Mouse (Mus musculus): Measurements from ENCODE around the gene Mup4. TPM values are rescaled to one million over a fixed set of nuclear protein-coding genes. Genes with fewer than 3 reads are reported as not detected.
"Not testable (repeated sequence)": the region's sequence is repeated elsewhere in the genome, so short reads cannot be mapped to it uniquely, and the experiment has no call there.

The Mup4 gene
- total RNA-seq (2014; rRNA removed) (not detected in 2 replicates), polyA plus RNA-seq (2015; fragmentation: Nextera tagmentation; extraction: Ambion mirVana) (not detected in 2 replicates)

DNA sequence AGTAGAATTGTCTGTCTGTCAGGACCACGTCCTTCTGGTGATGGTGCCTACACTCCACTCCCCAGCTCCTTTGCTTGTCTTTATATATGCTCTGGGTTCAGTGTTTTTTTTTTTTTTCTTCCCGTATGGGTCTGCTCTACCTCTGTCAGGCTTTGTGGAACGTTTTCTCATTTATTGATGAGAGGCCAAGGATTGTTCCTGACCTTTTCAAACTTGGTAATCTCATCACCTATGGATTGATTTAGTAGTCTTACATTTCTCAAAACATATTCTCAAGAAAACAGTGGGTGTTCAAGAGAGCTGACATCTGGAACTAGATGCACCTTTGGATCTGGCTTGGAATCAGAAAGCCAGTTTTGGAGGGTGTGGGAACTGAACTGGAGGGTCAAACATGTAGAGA, at the start of gene Mup4:
Mup4 (minus strand) TSS at position 101 of the 400 bp plus-strand sequence.
- 78% methylated on average over 3 of the region's 3 CpGs for WGBS
- Histone ChIP-seq H3K9ac (replicated peaks; ENCODE audit: low read length) (no peak within 1 kb of the TSS), H3K36me3 (ENCODE audit: insufficient read depth, low read length) (no peaks in the 10 kb centered on the region), H3K27me3 (ENCODE audit: insufficient read depth, low read length) (no peaks in the 10 kb centered on the region), H3K4me1 (ENCODE audit: insufficient read depth, low read length) (no peaks in the 10 kb centered on the region), H3K4me3 (ENCODE audit: low read length) (no peak within 1 kb of the TSS), H3K27ac (no peak within 1 kb of the TSS), H3K4me2 (ENCODE audit: low read depth, low read length) (no peak within 1 kb of the TSS), H3K9me3 (ENCODE audit: low read length) (no peaks in the 10 kb centered on the region)
- no peak for TF ChIP-seq CTCF (IDR thresholded peaks at IDR 0.05; ENCODE audit: low read depth)
- DNase-seq (ENCODE audit: low spot score) (no peak), ATAC-seq (no peak)

GRCm38 (mm10) chr4:59997894-59998293, 37.4 kb upstream of the Mup4 start:
- not testable (repeated sequence) for H3K9me3 ChIP-seq (ENCODE audit: low read length); H3K4me3 ChIP-seq (ENCODE audit: low read length); H3K4me1 ChIP-seq (ENCODE audit: insufficient read depth, low read length); DNase-seq (ENCODE audit: low spot score); H3K27ac ChIP-seq; H3K9ac ChIP-seq (replicated peaks; ENCODE audit: low read length); ATAC-seq; H3K4me2 ChIP-seq (ENCODE audit: low read depth, low read length); H3K27me3 ChIP-seq (ENCODE audit: insufficient read depth, low read length); H3K36me3 ChIP-seq (ENCODE audit: insufficient read depth, low read length)

DNA sequence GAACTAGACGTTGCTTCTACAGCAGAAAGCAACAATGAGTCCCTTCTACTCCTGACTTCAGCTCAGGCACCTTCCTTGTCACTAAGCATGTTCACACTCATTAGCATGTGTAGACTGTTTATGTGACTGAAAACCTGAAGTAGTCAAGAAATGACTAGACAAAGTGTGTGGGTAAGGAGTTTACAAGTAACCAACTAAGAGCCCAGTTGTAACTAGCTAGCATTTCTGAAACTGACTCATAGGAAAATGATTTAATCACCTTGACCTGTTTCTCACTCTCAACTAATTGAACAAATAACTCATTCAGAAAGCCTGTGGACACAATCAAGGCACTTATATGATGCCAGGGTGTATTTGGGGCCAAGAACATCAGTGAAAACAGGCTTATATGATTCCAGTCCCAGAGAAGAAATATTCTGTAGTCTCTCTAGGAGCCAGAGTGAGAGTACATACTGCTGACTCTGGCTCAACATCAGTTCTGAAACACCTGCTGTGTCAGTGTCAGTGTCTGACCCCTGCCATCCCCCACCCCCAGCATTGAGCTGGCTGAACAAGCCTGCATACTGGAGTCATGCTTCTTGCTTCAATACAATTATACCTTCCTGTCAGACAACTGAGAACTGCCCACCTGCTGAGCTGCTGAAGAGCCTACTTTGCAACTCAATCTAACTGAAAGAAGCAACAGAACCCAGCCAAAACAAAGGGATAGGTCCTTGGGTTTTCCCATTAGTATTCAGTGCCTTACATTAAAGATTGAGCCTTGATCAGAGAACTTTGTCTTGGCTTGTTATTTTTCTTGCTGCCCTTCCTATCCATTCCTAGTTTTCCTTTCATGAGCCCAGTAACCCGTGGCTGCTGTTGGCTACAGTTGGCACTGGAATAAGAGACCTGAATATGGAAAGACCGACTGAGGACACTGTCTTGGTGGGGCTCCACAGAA, 3.2 kb upstream of the Mup4 start, which contains the start of gene Mup6:
Mup6 (plus strand) TSS at position 890 of the 940 bp plus-strand sequence.
- 13% methylated on average over 3 of the region's 3 CpGs for WGBS
- Histone ChIP-seq H3K4me1 (ENCODE audit: insufficient read depth, low read length) (no peaks in the 10 kb centered on the region), H3K4me3 (ENCODE audit: low read length) (no peak within 1 kb of the TSS), H3K27ac (no peak within 1 kb of the TSS), H3K4me2 (ENCODE audit: low read depth, low read length) (no peak within 1 kb of the TSS), H3K9me3 (ENCODE audit: low read length) (no peaks in the 10 kb centered on the region), H3K36me3 (ENCODE audit: insufficient read depth, low read length) (no peaks in the 10 kb centered on the region), H3K9ac (replicated peaks; ENCODE audit: low read length) (no peak within 1 kb of the TSS), H3K27me3 (ENCODE audit: insufficient read depth, low read length) (no peaks in the 10 kb centered on the region)
- ATAC-seq = no peak
- no peak for DNase-seq (ENCODE audit: low spot score)
- TF ChIP-seq CTCF (IDR thresholded peaks at IDR 0.05; ENCODE audit: low read depth) = no peak

GRCm38 (mm10) chr4:59937543-59937942, 23.0 kb downstream of the Mup4 start:
- no peak for TF ChIP-seq CTCF (IDR thresholded peaks at IDR 0.05; ENCODE audit: low read depth)
- DNase-seq (ENCODE audit: low spot score) = no peak
- no peak for ATAC-seq
- H3K9me3 ChIP-seq (ENCODE audit: low read length) = no peaks in the 10 kb centered on the region
- no peak overlapping the region for H3K27ac ChIP-seq
- WGBS = 76% methylated on average over 2 of the region's 2 CpGs
- no peaks in the 10 kb centered on the region for H3K4me1 ChIP-seq (ENCODE audit: insufficient read depth, low read length)
- H3K4me2 ChIP-seq (ENCODE audit: low read depth, low read length) = no peak overlapping the region
- no peaks in the 10 kb centered on the region for H3K36me3 ChIP-seq (ENCODE audit: insufficient read depth, low read length)
- no peak overlapping the region for H3K4me3 ChIP-seq (ENCODE audit: low read length)
- H3K9ac ChIP-seq (replicated peaks; ENCODE audit: low read length) = no peak overlapping the region
- H3K27me3 ChIP-seq (ENCODE audit: insufficient read depth, low read length) = no peaks in the 10 kb centered on the region

DNA sequence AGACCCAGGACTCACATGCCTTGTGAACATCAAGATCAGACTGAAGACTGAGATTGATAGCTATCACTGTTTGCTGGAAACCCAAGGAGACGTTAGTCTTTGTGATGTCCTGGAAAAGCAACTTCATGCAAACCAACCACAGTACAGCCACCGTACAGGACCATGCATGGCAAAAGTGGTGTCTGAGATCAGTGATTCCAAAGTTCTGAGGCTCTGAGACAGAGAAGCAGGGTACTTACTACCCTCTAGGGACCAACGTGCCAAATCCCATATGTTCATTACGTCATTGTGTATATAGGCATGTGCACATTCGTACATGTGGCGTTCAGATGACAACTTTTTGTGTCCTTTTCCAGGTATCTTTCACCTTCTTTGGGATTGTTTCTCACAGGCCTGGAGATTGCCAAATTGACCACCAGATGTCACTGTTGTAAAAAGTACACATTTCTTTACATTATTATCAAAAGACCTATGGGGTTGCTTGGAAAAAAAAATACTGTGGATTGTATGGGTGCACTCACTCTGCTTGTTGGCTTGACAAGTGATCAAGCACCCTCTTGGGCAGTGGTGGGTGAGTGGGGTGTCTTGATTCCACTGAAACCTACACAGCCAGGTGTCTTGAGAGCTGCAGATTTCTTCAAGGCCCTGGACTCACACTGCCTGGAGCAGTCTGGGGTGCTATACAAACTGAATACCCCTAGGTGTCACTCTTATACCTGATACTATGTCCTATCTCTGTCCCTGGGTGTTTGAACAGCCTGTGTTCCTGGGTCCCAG, 27.8 kb downstream of the Mup4 start:
- DNase-seq (ENCODE audit: low spot score) = peak; percentile 70

DNA sequence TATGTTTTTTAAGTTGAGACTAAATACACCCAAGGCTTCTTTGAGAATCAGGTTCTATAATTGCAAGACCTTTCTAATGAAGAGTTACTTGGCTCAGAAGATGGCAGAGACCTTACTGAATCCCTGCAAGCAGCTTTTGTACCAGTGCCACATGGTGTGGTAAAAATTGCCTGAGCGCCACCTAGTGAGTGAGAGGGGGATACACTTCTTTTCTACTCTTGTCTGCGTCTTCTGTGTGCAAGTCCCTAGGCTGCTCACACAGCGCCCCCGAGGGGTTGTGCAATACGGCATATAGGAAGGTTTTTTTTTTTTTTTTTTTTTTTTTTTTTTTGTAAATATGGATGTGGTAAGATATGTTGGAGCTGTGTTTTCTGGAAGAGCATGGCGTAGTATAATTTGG, 32.2 kb downstream of the Mup4 start:
- DNase-seq (ENCODE audit: low spot score) = peak; percentile 71
- Histone ChIP-seq H3K4me2 (ENCODE audit: low read depth, low read length) (no peak overlapping the region), H3K4me3 (ENCODE audit: low read length) (no peak overlapping the region), H3K36me3 (ENCODE audit: insufficient read depth, low read length) (no peaks in the 10 kb centered on the region), H3K9me3 (ENCODE audit: low read length) (no peaks in the 10 kb centered on the region), H3K9ac (replicated peaks; ENCODE audit: low read length) (no peak overlapping the region), H3K4me1 (ENCODE audit: insufficient read depth, low read length) (no peaks in the 10 kb centered on the region), H3K27me3 (ENCODE audit: insufficient read depth, low read length) (no peaks in the 10 kb centered on the region), H3K27ac (no peak overlapping the region)
- ATAC-seq = peak; percentile 73
- TF ChIP-seq CTCF (IDR thresholded peaks at IDR 0.05; ENCODE audit: low read depth) = peak; percentile 69
- WGBS = 23% methylated on average over 6 of the region's 6 CpGs

More for the DNA sequence above, 27.8 kb downstream of the Mup4 start:
- 58% methylated on average over 6 of the region's 6 CpGs for WGBS
- H3K4me3 ChIP-seq (ENCODE audit: low read length) = no peak overlapping the region
- H3K27ac ChIP-seq = no peak overlapping the region
- H3K4me2 ChIP-seq (ENCODE audit: low read depth, low read length) = no peak overlapping the region
- peak; percentile 93 for ATAC-seq
- H3K9me3 ChIP-seq (ENCODE audit: low read length) = no peaks in the 10 kb centered on the region
- no peaks in the 10 kb centered on the region for H3K36me3 ChIP-seq (ENCODE audit: insufficient read depth, low read length)
- no peaks in the 10 kb centered on the region for H3K27me3 ChIP-seq (ENCODE audit: insufficient read depth, low read length)
- no peaks in the 10 kb centered on the region for H3K4me1 ChIP-seq (ENCODE audit: insufficient read depth, low read length)
- peak; percentile 59 for TF ChIP-seq CTCF (IDR thresholded peaks at IDR 0.05; ENCODE audit: low read depth)
- H3K9ac ChIP-seq (replicated peaks; ENCODE audit: low read length) = no peak overlapping the region

Data from hindbrain, postnatal 0 days (tissue).